Mouse (Mus musculus) C2C12 (cell line): Measurements from ENCODE around the gene Gnaq. TPM values are rescaled to one million over a fixed set of nuclear protein-coding genes. Genes with fewer than 3 reads are reported as not detected.

Experiments used
- H3K27me3 ChIP-seq: one replicate; pipeline ENCODE4 v1.6.1; 2011; ENCODE audit not compliant: control insufficient read depth, insufficient read depth, insufficient read length
- H3K36me3 ChIP-seq: one replicate; pipeline ENCODE4 v1.6.1; 2011; ENCODE audit not compliant: control insufficient read depth, insufficient read depth
- H3K4me3 ChIP-seq: one replicate; pipeline ENCODE4 v1.5.1; 2011; ENCODE audit warnings: mild to moderate bottlenecking, control low read depth; ENCODE audit not compliant: poor library complexity, insufficient read depth, severe bottlenecking
- H3K79me2 ChIP-seq: one replicate; pipeline ENCODE4 v1.6.1; 2011; ENCODE audit not compliant: control insufficient read depth, insufficient read depth
- H3K79me3 ChIP-seq: one replicate; pipeline ENCODE4 v1.6.1; 2011; ENCODE audit warnings: low read depth, control low read depth
- H3ac ChIP-seq: one replicate; pipeline ENCODE3; 2011; ENCODE audit warnings: low read depth; ENCODE audit not compliant: control insufficient read depth, insufficient read length
- CEBPB ChIP-seq: IDR thresholded peaks from one replicate; pipeline ENCODE4 v1.6.1; 2011; ENCODE audit warnings: low read depth, mild to moderate bottlenecking, control low read depth, moderate library complexity
- CTCF ChIP-seq: IDR thresholded peaks from one replicate; pipeline ENCODE4 v1.5.1; 2011; ENCODE audit not compliant: control insufficient read depth, insufficient read depth, insufficient read length
- FOSL1 ChIP-seq: IDR thresholded peaks from one replicate; pipeline ENCODE4 v1.8.0; 2011; ENCODE audit warnings: mild to moderate bottlenecking, low read length; ENCODE audit not compliant: poor library complexity, insufficient read depth, severe bottlenecking
- MAX ChIP-seq: IDR thresholded peaks from one replicate; pipeline ENCODE4 v1.6.1; 2011; ENCODE audit warnings: mild to moderate bottlenecking, control low read depth
- MYOD1 ChIP-seq: IDR thresholded peaks from one replicate; pipeline ENCODE4 v1.6.1; 2011; ENCODE audit warnings: low read depth; ENCODE audit not compliant: control insufficient read depth, insufficient read length
- MYOG ChIP-seq: IDR thresholded peaks from one replicate; pipeline ENCODE4 v1.6.1; 2011; ENCODE audit not compliant: control insufficient read depth, insufficient read length; ENCODE audit errors: extremely low read depth
- USF1 ChIP-seq: IDR thresholded peaks from one replicate; pipeline ENCODE4 v1.6.1; 2011; ENCODE audit warnings: low read depth, mild to moderate bottlenecking, control low read depth, moderate library complexity
- polyA plus RNA-seq: library from polyadenylated mRNA; unstranded; fragments of >200 nt; fragmentation: generic; extraction: Trizol; gene quantifications from one replicate; pipeline ENCODE4 v1.2.1, GENCODE M21; 2012; ENCODE audit warnings: missing spikeins

Gnaq gene
- polyA plus RNA-seq, 1 experiment = 9.5 TPM

DNA sequence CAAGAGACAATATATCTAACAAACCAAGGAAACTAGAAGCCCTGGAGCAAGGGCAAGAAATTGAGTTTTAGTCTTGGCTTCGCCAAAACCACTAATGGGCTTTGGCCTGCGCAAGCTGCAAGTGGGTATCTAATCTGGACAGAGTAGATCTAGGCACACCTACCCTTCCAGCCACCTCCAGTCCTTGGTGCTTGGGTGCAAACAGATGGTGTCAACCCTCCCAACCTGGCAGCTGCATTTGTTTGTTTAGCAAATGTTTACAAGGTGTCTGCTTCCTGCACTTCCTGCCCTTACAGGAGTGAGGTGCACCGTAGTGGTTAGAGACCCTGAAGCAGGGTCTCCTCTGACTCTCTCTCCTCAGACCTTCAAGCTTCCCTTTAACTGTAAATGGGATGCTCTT lies 225.5 kb downstream of the Gnaq start:
- no peak overlapping the region for H3K4me3 ChIP-seq
- no peak overlapping the region for H3ac ChIP-seq
- no peaks in the 10 kb centered on the region for H3K27me3 ChIP-seq
- no peaks in the 10 kb centered on the region for H3K79me3 ChIP-seq
- peaks cover 7% of the 10 kb centered on the region for H3K36me3 ChIP-seq
- no peak for TF ChIP-seq MAX
- TF ChIP-seq USF1 = no peak
- TF ChIP-seq CEBPB = no peak
- TF ChIP-seq CTCF = no peak
- no peaks in the 10 kb centered on the region for H3K79me2 ChIP-seq

- H3K36me3 ChIP-seq = peaks cover 7% of the 10 kb centered on the region
- no peak overlapping the region for H3ac ChIP-seq
- H3K79me3 ChIP-seq = no peaks in the 10 kb centered on the region
- H3K4me3 ChIP-seq = no peak overlapping the region
- no peaks in the 10 kb centered on the region for H3K27me3 ChIP-seq
- TF ChIP-seq CTCF = peak; percentile 12
- TF ChIP-seq FOSL1 = no peak
- no peak for TF ChIP-seq MYOG
- no peaks in the 10 kb centered on the region for H3K79me2 ChIP-seq
Observed at GRCm38 (mm10) chr19:16358905-16359304, 226.3 kb downstream of the Gnaq start.

- Histone ChIP-seq H3K36me3 (peaks cover 7% of the 10 kb centered on the region), H3K79me3 (no peaks in the 10 kb centered on the region), H3K79me2 (no peaks in the 10 kb centered on the region), H3K4me3 (no peak overlapping the region), H3K27me3 (no peaks in the 10 kb centered on the region), H3ac (no peak overlapping the region)
- no peak for TF ChIP-seq MAX
- TF ChIP-seq MYOG = no peak
- TF ChIP-seq MYOD1 = no peak
- TF ChIP-seq USF1 = no peak
- no peak for TF ChIP-seq CEBPB
- TF ChIP-seq CTCF = no peak
- no peak for TF ChIP-seq FOSL1
Observed at GRCm38 (mm10) chr19:16366465-16367063, 233.9 kb downstream of the Gnaq start.

DNA sequence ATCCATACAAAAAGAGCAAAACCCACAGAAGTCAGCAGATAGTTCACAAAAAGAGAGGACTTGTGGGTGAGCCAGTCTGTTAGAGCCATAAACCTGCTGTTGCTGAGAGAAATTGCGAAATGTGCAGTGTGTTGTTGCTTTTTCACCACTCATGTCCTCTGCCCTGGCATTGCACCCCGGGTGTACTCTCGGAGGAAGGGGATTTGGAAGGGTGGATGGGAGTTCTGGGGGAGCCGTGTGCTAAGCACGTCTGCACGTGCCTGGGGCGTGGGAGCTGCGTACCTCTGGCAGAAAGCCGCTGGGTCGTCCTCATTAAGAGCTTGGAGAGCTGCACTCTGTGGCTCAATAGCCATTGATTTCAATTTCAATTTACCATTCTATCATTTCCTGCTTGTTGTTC lies 234.6 kb downstream of the Gnaq start:
- TF ChIP-seq USF1 (no peak), CEBPB (no peak), MAX (no peak), MYOG (no peak), FOSL1 (no peak), MYOD1 (no peak)
- Histone ChIP-seq H3K27me3 (no peaks in the 10 kb centered on the region), H3K36me3 (peaks cover 1% of the 10 kb centered on the region)

GRCm38 (mm10) chr19:16371680-16372079 lies 239.0 kb downstream of the Gnaq start:
- H3ac ChIP-seq = peak overlapping the region; percentile 14
- no peaks in the 10 kb centered on the region for H3K79me2 ChIP-seq
- H3K79me3 ChIP-seq = no peaks in the 10 kb centered on the region
- H3K27me3 ChIP-seq = no peaks in the 10 kb centered on the region
- TF ChIP-seq FOSL1 (peak; percentile 18), MAX (no peak)
- no peaks in the 10 kb centered on the region for H3K36me3 ChIP-seq
- no peak overlapping the region for H3K4me3 ChIP-seq

More for the DNA sequence above, 234.6 kb downstream of the Gnaq start:
- H3ac ChIP-seq = no peak overlapping the region
- no peaks in the 10 kb centered on the region for H3K79me3 ChIP-seq
- no peak overlapping the region for H3K4me3 ChIP-seq
- H3K79me2 ChIP-seq = no peaks in the 10 kb centered on the region

DNA sequence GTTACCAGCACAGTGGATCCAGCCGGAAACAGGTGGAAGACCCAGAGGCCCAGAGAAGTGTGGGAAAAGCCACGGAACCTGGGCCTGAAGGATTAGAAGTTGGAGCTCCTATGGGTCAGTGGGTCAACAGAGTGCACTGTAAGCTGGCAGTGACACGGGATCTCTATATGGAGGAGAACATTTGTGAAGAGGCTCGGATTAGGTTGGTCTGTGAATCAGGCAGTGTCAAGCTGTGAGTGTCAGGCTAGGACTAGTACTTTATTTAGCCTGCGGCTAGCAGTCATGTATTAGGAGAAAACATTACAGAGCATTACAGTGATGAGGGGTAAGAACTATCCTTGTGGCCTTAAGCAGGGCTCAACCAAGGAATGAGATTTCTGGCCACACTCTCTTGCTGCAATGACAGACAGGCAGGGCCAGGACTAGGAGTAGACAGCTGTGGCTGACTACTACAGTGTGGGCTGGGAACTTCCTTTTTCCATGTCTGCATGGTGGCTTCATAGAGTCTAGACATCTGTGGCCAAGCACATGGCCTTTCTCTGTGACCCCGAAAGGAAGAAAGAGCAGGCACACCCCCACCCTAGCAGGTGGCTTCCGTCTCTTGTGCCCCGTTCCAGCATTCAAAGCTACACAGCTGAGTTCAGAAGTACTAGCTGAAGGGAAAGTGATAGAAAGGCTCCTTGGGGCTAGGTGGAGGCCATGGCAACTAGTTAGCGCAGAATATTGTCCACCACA lies 240.3 kb downstream of the Gnaq start:
- H3ac ChIP-seq = no peak overlapping the region

More for the DNA sequence above, 240.3 kb downstream of the Gnaq start:
- H3K79me3 ChIP-seq = no peaks in the 10 kb centered on the region
- H3K4me3 ChIP-seq = no peak overlapping the region
- H3K36me3 ChIP-seq = no peaks in the 10 kb centered on the region
- no peaks in the 10 kb centered on the region for H3K27me3 ChIP-seq
- TF ChIP-seq MYOG = no peak
- no peak for TF ChIP-seq MYOD1
- TF ChIP-seq CTCF = no peak
- TF ChIP-seq MAX = no peak
- no peak for TF ChIP-seq FOSL1
- TF ChIP-seq USF1 = no peak
- TF ChIP-seq CEBPB = no peak
- H3K79me2 ChIP-seq = no peaks in the 10 kb centered on the region
